Mouse (Mus musculus): ENCODE data around the gene B230118H07Rik. TPM values are rescaled to one million over a fixed set of nuclear protein-coding genes. Genes with fewer than 3 reads are reported as not detected.

The B230118H07Rik gene
- polyA plus RNA-seq, 1 experiment from 2014 or later = 64.1 TPM

DNA sequence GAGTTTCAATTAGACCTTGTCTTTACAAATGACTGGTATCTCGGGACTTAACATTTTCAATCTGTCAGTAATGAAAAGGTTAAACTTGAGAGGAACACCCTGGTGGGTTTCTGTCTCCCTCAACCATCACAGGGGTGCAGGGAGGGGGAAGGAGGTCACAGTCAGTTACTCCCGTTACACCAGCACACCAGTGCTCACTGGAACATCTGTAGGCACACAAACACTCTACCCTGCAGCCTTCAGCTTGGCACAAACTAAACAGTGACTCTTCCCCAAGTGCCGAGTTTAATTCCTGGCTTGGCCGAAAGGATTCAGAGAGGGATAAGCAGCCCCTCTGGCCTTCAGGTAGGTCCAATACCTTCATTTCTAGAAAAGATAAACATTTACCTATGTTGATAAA is 24.8 kb downstream of the B230118H07Rik start, which contains the start of gene Rag2:
Gene Rag2, plus strand, starts transcription at position 193 of the 400 bp plus-strand sequence.
- Histone ChIP-seq H3K36me3 (no peaks in the 10 kb centered on the region), H3K4me3 (no peak within 1 kb of the TSS), H3K27ac (replicated peaks) (no peak within 1 kb of the TSS), H3K27me3 (ENCODE audit: low read depth, poor library complexity, severe bottlenecking) (no peaks in the 10 kb centered on the region), H3K4me1 (peaks cover 32% of the 10 kb centered on the region), H3K9me3 (replicated peaks) (no peaks in the 10 kb centered on the region)
- 71% methylated on average over 4 of the region's 4 CpGs for WGBS
- DNase-seq (ENCODE audit: low spot score) = no peak

DNA sequence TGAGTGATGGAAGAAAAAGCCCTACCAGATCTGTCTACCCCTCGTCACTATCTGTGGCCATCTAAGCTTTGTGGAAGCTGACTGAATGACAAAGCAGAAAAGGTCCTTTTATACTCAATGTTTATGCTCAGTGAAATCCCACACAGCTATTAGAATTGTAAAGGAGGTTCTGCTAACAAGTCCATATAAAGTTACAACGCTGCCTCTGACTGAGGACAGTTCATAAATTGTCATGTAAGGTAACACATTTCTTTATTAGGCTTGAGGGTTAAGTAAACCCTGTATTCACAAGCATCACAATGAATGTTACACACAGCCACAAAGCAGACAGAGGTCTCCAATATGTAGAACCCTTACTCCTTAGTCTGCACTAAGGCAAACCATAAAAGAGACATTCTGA is 25.3 kb downstream of the B230118H07Rik start:
- no peaks in the 10 kb centered on the region for H3K27me3 ChIP-seq (ENCODE audit: low read depth, poor library complexity, severe bottlenecking)
- H3K4me1 ChIP-seq = peaks cover 32% of the 10 kb centered on the region
- no peak for DNase-seq (ENCODE audit: low spot score)
- no peaks in the 10 kb centered on the region for H3K36me3 ChIP-seq
- no peak overlapping the region for H3K27ac ChIP-seq (replicated peaks)
- H3K9me3 ChIP-seq (replicated peaks) = no peaks in the 10 kb centered on the region
- 74% methylated on average over 2 of the region's 2 CpGs for WGBS
- no peak overlapping the region for H3K4me3 ChIP-seq

DNA sequence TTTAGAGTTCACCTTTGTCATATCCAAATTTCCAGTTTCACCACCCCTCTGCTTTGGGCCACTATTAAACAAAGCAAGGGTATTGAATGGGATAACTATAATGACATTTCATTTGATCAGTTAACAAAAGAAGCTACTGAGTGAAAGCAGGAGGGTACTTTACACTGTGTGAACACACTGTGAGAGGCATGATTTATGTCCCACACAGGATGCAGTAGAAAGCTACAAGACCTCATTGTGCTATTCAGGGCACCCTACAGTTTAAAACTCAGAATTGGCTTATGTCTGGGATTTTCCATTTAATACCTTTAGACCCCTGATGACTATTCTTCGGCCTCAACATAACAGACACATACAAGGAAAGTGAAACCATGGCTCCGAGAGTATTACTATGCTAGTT is 26.3 kb downstream of the B230118H07Rik start:
- 78% methylated on average over 2 of the region's 2 CpGs for WGBS
- Histone ChIP-seq H3K4me3 (no peak overlapping the region), H3K4me1 (peaks cover 29% of the 10 kb centered on the region), H3K36me3 (no peaks in the 10 kb centered on the region), H3K27me3 (ENCODE audit: low read depth, poor library complexity, severe bottlenecking) (no peaks in the 10 kb centered on the region), H3K27ac (replicated peaks) (no peak overlapping the region), H3K9me3 (replicated peaks) (no peaks in the 10 kb centered on the region)
- DNase-seq (ENCODE audit: low spot score) = no peak

DNA sequence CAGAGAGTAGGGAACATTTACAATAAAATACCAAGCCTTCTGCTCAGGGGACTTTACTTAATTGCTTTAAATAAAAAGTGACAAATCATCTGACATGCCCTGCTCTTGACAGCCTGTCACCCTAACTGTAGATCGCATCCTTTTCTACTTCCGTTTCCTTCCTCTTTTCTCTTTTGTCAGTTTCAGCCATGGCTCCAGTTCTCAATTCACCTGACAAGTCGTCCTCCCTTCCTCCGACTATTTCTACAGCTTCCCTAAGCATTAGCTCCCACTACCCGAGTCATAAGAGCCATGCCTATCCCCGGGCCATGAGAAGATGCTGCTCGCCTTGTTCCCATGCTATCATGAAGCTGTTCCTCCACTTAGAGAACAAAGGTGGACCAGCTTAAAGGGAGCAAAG is 27.7 kb downstream of the B230118H07Rik start:
- H3K36me3 ChIP-seq = no peaks in the 10 kb centered on the region
- WGBS = 71% methylated on average over 7 of the region's 7 CpGs
- no peak for DNase-seq (ENCODE audit: low spot score)
- H3K9me3 ChIP-seq (replicated peaks) = no peaks in the 10 kb centered on the region
- H3K4me1 ChIP-seq = peaks cover 20% of the 10 kb centered on the region
- H3K4me3 ChIP-seq = no peak overlapping the region
- no peak overlapping the region for H3K27ac ChIP-seq (replicated peaks)
- H3K27me3 ChIP-seq (ENCODE audit: low read depth, poor library complexity, severe bottlenecking) = no peaks in the 10 kb centered on the region

DNA sequence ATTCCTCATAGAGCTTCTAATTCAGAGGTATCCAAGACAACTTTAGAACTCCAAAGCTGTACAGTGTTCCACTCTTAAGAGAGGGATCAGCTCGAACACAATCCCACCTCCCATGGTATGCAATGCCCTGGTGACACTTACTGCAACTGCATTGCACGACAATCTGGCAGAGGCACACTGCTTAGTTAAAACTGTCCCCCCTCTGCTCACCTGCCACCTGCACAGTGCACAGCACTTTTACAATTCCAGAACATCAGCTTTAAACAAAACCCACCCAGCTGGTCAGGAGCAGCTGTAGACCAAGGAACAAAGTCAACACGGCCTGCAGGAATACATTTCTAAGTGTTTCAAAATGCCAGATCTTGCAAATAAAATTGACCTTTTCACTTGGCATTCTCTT is 28.4 kb downstream of the B230118H07Rik start:
- H3K27me3 ChIP-seq (ENCODE audit: low read depth, poor library complexity, severe bottlenecking) = no peaks in the 10 kb centered on the region
- no peaks in the 10 kb centered on the region for H3K36me3 ChIP-seq
- H3K4me1 ChIP-seq = peaks cover 20% of the 10 kb centered on the region
- no peak overlapping the region for H3K27ac ChIP-seq (replicated peaks)
- no peaks in the 10 kb centered on the region for H3K9me3 ChIP-seq (replicated peaks)
- 82% methylated on average over 3 of the region's 3 CpGs for WGBS
- no peak for DNase-seq (ENCODE audit: low spot score)
- H3K4me3 ChIP-seq = no peak overlapping the region

DNA sequence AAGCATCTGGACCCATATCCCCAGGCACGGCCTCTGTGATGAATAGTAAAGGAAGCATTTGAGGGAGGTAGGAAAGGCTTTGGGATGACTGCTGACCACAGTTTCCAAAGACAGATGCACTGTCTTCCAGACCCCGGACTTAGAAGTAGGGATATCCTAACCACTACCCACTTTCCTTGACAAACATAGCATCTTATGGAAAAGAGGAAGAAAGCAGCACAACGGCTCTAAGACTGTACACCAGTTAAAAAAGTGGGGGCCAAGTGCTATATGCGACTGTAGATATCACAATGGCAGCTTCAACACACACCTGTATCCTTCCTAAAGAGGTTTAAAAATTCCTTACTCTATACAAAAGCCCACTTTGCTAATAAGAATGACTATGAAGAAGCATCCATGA is 31.0 kb downstream of the B230118H07Rik start:
- Histone ChIP-seq H3K4me3 (no peak overlapping the region), H3K4me1 (peaks cover 15% of the 10 kb centered on the region), H3K27ac (replicated peaks) (no peak overlapping the region), H3K36me3 (no peaks in the 10 kb centered on the region), H3K9me3 (replicated peaks) (no peaks in the 10 kb centered on the region), H3K27me3 (ENCODE audit: low read depth, poor library complexity, severe bottlenecking) (no peaks in the 10 kb centered on the region)
- DNase-seq (ENCODE audit: low spot score) = no peak
- WGBS = 90% methylated on average over 4 of the region's 4 CpGs

DNA sequence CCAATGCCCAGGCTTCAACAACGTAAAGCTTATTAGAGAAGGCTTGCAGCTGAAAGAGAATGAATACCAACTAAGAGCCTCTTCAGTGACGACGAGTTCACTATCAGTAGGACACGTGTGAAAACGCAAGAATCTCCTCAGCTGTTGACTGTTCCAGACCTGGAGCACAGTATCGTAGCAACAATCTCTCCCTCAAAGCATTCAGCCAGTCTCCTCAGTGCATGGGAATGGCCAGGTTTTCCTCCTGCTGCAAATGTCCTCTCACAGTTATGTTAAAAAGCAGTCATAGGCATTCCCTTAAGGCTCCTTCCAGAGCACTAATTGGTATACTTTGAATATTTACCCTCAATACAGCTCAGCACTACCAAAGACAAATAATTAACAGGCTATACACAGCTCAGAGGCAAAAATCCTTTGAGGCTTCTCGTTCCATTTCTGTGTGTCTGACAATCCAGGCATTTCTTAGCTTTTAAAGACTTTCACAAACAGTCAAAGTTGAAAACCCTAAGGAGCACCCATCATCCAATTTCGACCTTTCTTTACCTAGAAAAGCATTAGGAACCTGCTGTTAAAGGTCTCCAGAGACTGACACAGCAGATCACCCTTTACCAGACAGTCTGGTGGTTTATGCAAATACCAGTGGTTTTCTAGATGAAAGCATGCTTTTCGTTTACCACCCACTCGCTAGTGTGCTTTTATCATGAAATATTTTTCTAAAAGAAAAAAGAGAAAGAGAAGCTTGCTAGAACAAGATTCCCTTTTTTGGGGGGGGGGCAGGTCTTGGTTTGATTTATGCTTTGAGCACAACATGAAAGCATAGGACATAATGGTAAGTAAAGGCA is 33.6 kb downstream of the B230118H07Rik start:
- no peak for DNase-seq (ENCODE audit: low spot score)
- Histone ChIP-seq H3K4me3 (no peak overlapping the region), H3K36me3 (no peaks in the 10 kb centered on the region), H3K4me1 (no peaks in the 10 kb centered on the region), H3K27me3 (ENCODE audit: low read depth, poor library complexity, severe bottlenecking) (no peaks in the 10 kb centered on the region), H3K9me3 (replicated peaks) (no peaks in the 10 kb centered on the region), H3K27ac (replicated peaks) (no peak overlapping the region)
- WGBS = 82% methylated on average over 10 of the region's 10 CpGs

DNA sequence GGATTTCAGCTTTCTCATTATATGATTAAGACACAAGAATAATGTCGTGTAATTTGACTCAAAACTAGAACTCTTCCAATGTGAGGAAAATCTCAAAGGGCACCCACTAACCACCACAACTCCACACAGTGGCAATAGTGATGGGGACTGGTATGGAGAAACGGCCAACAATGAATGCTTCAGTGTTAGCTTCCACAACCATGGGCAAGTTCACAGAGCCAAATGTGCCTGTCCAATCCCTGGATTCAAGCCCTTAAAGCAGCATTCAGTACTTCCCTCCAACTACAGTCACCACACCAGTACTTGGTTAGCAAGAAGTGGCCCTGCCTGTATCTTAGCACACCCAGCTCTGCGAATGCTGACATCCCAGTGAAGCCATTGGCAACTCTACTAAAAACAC is 38.5 kb downstream of the B230118H07Rik start:
- no peak overlapping the region for H3K27ac ChIP-seq (replicated peaks)
- no peaks in the 10 kb centered on the region for H3K27me3 ChIP-seq (ENCODE audit: low read depth, poor library complexity, severe bottlenecking)
- 0 out of 2 replicates have a peak, but pooled peaks cover 3% of the 10 kb centered on the region for H3K36me3 ChIP-seq
- H3K9me3 ChIP-seq (replicated peaks) = no peaks in the 10 kb centered on the region
- H3K4me1 ChIP-seq = no peaks in the 10 kb centered on the region
- no peak overlapping the region for H3K4me3 ChIP-seq
- no peak for DNase-seq (ENCODE audit: low spot score)
- 96% methylated on average over 3 of the region's 3 CpGs for WGBS

DNA sequence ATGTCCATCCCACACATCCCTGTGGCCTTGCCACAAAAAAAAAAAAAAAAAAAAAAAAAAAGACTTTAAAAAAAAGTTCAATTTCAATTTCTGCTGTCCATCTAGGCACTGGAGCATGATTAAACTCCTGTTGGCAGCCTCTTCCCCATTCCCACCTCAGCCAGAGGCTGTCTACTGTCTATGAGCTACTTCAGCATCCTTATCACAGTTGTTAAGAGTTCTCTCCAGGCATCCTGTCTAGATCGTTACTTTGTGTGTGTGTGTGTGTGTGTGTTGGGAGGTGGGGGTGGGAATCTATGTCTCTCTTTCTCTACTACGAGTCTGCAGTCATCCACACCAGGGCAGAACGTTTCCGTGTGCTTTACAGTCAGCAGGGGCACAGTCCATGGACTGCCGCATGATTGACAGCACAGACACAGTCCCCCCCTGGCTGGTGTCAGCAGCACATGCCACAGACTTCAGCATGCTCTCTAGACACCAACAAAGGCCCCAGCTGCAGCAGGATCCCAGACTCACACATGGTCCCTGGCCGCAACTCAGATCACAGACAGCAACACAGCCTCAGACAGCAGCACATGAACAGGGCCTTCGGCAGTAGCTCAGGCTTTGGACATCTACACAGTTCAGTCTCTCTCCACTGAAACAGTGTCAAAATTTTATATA is 41.0 kb downstream of the B230118H07Rik start:
- Histone ChIP-seq H3K4me3 (no peak overlapping the region), H3K9me3 (replicated peaks) (no peaks in the 10 kb centered on the region), H3K4me1 (no peaks in the 10 kb centered on the region), H3K36me3 (0 out of 2 replicates have a peak, but pooled peaks cover 3% of the 10 kb centered on the region), H3K27me3 (ENCODE audit: low read depth, poor library complexity, severe bottlenecking) (no peaks in the 10 kb centered on the region), H3K27ac (replicated peaks) (no peak overlapping the region)
- 86% methylated on average over 7 of the region's 7 CpGs for WGBS
- no peak for DNase-seq (ENCODE audit: low spot score)

DNA sequence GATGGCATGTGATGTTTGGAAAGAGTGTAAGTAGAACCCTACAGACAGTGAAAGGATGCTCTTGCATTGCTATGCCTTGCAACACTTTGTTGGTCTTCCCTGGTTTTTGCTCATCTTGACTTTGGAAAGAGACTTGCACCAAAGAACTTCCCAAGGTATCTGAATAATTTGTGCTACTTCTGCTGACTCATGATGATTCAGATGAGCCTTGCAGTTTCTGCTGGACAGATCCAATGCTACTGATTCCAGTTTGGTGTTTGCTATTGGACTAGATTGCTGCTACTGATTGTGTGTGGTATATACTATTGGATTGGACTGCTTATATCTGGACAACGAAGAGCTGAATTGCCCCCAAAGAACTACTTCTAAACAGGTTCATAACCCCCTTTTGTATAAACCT is 46.2 kb downstream of the B230118H07Rik start:
- 92% methylated on average over 1 of the region's 1 CpGs for WGBS
- H3K4me1 ChIP-seq = peaks cover 28% of the 10 kb centered on the region
- no peaks in the 10 kb centered on the region for H3K36me3 ChIP-seq
- H3K4me3 ChIP-seq = no peak overlapping the region
- H3K27me3 ChIP-seq (ENCODE audit: low read depth, poor library complexity, severe bottlenecking) = no peaks in the 10 kb centered on the region
- H3K9me3 ChIP-seq (replicated peaks) = no peaks in the 10 kb centered on the region
- no peak overlapping the region for H3K27ac ChIP-seq (replicated peaks)
- DNase-seq (ENCODE audit: low spot score) = no peak

DNA sequence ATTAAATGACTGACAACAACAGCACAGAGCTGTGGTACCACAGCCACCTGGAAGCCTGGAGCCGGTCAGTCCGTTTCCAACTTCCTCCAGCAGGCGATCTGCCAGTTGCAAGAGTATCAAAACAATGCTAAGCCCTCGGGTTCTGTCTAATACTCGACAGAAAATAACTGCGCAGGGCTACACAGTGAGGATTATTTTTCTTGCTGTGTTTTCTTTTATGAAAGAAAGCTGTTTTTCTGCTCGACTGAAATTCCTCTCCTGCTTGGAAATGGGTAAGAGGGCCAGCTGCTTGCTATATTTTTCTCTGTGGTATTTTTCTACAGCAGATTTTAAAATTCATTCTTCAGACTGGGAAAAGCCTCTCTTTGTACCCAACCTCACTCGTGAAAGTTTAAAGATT is 48.6 kb downstream of the B230118H07Rik start:
- no peak for DNase-seq (ENCODE audit: low spot score)
- H3K27ac ChIP-seq (replicated peaks) = no peak overlapping the region
- WGBS = 54% methylated on average over 8 of the region's 8 CpGs

DNA sequence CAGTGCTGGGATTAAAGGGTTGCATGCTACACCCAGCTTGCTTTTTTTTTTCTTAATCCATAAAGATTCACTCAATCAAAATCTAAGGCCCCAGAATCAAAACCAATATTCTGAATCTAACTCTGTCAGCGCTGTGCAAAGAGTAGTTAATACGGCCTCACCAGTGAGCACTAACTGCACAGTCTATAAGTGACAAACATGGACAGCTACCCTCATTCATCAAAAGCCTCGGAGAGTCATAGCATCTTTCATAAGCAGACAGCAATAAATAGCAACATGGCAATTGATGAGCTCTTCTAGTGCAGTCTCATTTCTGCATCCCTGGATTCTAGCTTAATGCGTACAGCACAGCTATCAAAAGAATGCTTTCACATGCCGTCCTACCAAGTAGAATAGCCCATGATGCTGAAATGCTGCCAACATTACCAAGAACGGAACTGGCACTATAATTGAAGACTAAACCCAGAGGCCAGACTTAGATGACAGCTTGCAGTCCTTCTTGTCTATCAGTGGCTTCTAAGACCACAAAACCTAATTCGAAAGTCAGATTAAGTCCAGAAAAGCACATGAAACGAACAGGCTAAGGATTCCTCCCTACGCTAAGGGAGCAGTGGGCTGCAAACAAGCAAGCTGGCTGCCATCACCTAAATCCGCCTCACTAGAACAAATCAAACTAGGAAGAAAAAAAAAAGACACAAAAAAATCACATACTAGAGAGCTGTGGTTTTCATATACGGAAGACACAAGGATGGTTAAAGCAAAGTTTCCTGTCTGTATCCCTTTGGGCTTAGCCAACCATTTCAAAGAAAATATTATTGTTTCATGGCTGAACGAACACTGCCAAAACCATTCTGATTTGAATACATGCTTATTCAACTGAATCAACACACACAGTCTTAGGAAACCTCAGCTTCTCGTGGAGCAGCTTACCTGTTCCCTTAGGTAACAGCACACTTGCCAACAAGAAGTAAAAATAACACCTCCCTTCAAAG is 50.8 kb downstream of the B230118H07Rik start:
- H3K27me3 ChIP-seq (ENCODE audit: low read depth, poor library complexity, severe bottlenecking) = no peaks in the 10 kb centered on the region
- H3K9me3 ChIP-seq (replicated peaks) = no peaks in the 10 kb centered on the region
- DNase-seq (ENCODE audit: low spot score) = no peak
- WGBS = 71% methylated on average over 13 of the region's 13 CpGs
- H3K4me3 ChIP-seq = no peak overlapping the region
- no peak overlapping the region for H3K27ac ChIP-seq (replicated peaks)
- H3K36me3 ChIP-seq = no peaks in the 10 kb centered on the region
- peaks cover 45% of the 10 kb centered on the region for H3K4me1 ChIP-seq

More for the DNA sequence above, 48.6 kb downstream of the B230118H07Rik start:
- Histone ChIP-seq H3K9me3 (replicated peaks) (no peaks in the 10 kb centered on the region), H3K4me3 (no peak overlapping the region), H3K36me3 (no peaks in the 10 kb centered on the region), H3K4me1 (peaks cover 38% of the 10 kb centered on the region), H3K27me3 (ENCODE audit: low read depth, poor library complexity, severe bottlenecking) (no peaks in the 10 kb centered on the region)
